Mouse (Mus musculus) heart, postnatal 0 days (tissue): ENCODE measurements around the gene Eif5. TPM values are rescaled to one million over a fixed set of nuclear protein-coding genes. Genes with fewer than 3 reads are reported as not detected.
"Not testable (repeated sequence)": the region's sequence is repeated elsewhere in the genome, so short reads cannot be mapped to it uniquely, and the experiment has no call there.

Experiments
- ATAC-seq: fragments of 200-750 bp; cut with Nextera tagmentation; 2 replicates; pipeline ENCODE4 v1.8.0; 2017; ENCODE audit warnings: low read depth, moderate number of reproducible peaks, moderate library complexity; ENCODE audit not compliant: insufficient read depth
- DNase-seq: peaks from one replicate; pipeline ENCODE4 v3.0.0-alpha.2; 2016; ENCODE audit warnings: low spot score
- H3K27ac ChIP-seq: fragments of 300-500 bp; sonication (generic); 2 replicates; pipeline ENCODE4 v1.5.1; 2014; ENCODE audit warnings: low read depth, mild to moderate bottlenecking
- H3K27me3 ChIP-seq: fragments of 300-500 bp; sonication (generic); 2 replicates; pipeline ENCODE4 v1.6.1; 2014; ENCODE audit warnings: low read length, mixed read lengths; ENCODE audit not compliant: control insufficient read depth, insufficient read depth
- H3K36me3 ChIP-seq: fragments of 300-500 bp; sonication (generic); replicated peaks from 2 replicates; pipeline ENCODE4 v1.6.1; 2014; ENCODE audit warnings: low read length, mixed read lengths; ENCODE audit not compliant: control insufficient read depth, insufficient read depth
- H3K4me1 ChIP-seq: fragments of 300-500 bp; sonication (generic); 2 replicates; pipeline ENCODE4 v1.6.1; 2014; ENCODE audit warnings: antibody characterized with exemption; ENCODE audit not compliant: control insufficient read depth, insufficient read depth
- H3K4me2 ChIP-seq: fragments of 300-500 bp; sonication (generic); 2 replicates; pipeline ENCODE4 v1.6.1; 2014; ENCODE audit warnings: low read depth, mild to moderate bottlenecking, low read length, moderate library complexity
- H3K4me3 ChIP-seq: fragments of 300-500 bp; sonication (generic); 2 replicates; pipeline ENCODE4 v1.5.1; 2014; ENCODE audit warnings: low read depth, low read length
- H3K9ac ChIP-seq: fragments of 300-500 bp; sonication (generic); replicated peaks from 2 replicates; pipeline ENCODE4 v1.6.1; 2014; ENCODE audit warnings: low read depth, low read length, mixed read lengths
- H3K9me3 ChIP-seq: fragments of 300-500 bp; sonication (generic); replicated peaks from 2 replicates; pipeline ENCODE4 v1.6.1; 2016; ENCODE audit warnings: low read length; ENCODE audit not compliant: control insufficient read depth
- CTCF ChIP-seq: IDR thresholded peaks from 2 replicates; pipeline ENCODE4 v1.5.1; 2016; ENCODE audit warnings: antibody characterized with exemption, control low read depth, low read depth
- EP300 ChIP-seq: IDR thresholded peaks from 2 replicates; pipeline ENCODE4 v1.6.1; 2016; ENCODE audit warnings: antibody characterized with exemption, low read depth
- WGBS: fragments of 180-500 bp; shearing (Covaris S2); extraction: QIAGEN DNeasy Blood & Tissue Kit; methylation state at CpG from one replicate; pipeline ENCODE4 v1.1.7; 2014; 5-methylcytosine and 5-hydroxymethylcytosine counted together
- polyA plus RNA-seq: library from polyadenylated mRNA; unstranded; fragments of >200 nt; fragmentation: Nextera tagmentation; extraction: Ambion mirVana; gene quantifications from 2 replicates; pipeline ENCODE4 v1.2.1, GENCODE M21; 2015
- total RNA-seq: library from RNA; depleted of rRNA; stranded (reverse); fragments of >200 nt; gene quantifications from 2 replicates; pipeline ENCODE4 v1.2.3, GENCODE M21; 2014; ENCODE audit warnings: low replicate concordance

Gene Eif5
- total and polyA plus RNA-seq, 2 experiments from 2014 or later = 153 to 361 TPM

- Histone ChIP-seq H3K27me3 (no peaks in the 10 kb centered on the region), H3K36me3 (peaks cover 46% of the 10 kb centered on the region), H3K9me3 (no peaks in the 10 kb centered on the region), H3K4me3 (no peak overlapping the region), H3K27ac (no peak overlapping the region), H3K4me1 (no peaks in the 10 kb centered on the region), H3K4me2 (no peak overlapping the region), H3K9ac (no peak overlapping the region)
- DNase-seq (no peak), ATAC-seq (no peak)
- TF ChIP-seq CTCF = no peak
- 87% methylated on average over 3 of the region's 3 CpGs for WGBS
Measured at GRCm38 (mm10) chr12:111547070-111547469, 9.3 kb downstream of the Eif5 start.

DNA sequence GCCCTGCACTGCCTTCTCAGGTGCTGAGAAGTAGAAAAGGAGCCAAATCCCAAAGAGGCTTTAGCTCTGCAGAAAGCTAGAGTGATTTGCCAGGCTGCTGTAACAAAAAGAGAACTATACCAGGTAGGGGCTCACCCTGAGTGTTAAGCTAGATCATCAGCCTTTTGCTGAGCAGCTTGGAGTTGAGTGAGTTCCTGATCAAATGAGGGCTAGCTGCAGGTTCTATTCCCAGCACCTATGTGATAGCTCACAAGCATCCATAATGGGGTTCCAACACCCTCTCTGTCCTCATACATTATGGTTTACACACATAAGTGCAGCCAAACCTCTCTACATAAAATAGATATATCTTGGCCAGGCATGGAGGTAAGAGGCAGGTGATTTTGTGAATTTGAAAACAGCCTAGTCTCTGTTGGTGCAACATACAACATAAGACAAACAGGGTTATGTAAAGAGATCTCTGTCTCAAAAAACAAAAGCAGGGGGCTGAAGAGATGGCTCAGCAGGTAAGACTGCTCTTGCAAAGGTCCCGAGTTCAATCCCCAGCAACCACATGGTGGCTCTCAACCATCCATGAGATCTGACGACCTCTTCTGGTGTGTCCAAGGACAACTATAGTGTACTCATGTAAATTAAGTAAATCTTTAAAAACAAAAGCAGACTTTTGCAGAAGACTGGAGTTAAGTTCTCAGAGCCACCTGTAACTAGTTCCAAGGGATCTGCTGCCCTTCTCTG lies 10.9 kb downstream of the Eif5 start:
- Histone ChIP-seq H3K36me3 (peaks cover 30% of the 10 kb centered on the region), H3K9ac (no peak overlapping the region), H3K4me3 (no peak overlapping the region), H3K4me2 (no peak overlapping the region), H3K27ac (no peak overlapping the region), H3K27me3 (no peaks in the 10 kb centered on the region), H3K9me3 (no peaks in the 10 kb centered on the region), H3K4me1 (no peaks in the 10 kb centered on the region)
- ATAC-seq = no peak
- TF ChIP-seq CTCF (no peak), EP300 (no peak)
- DNase-seq = no peak
- 48% methylated on average over 2 of the region's 2 CpGs for WGBS

GRCm38 (mm10) chr12:111550679-111551078 lies 12.9 kb downstream of the Eif5 start:
- H3K27ac ChIP-seq = no peak overlapping the region

GRCm38 (mm10) chr12:111552342-111552741 lies 14.5 kb downstream of the Eif5 start:
- H3K4me1 ChIP-seq = no peaks in the 10 kb centered on the region
- ATAC-seq = no peak

More at GRCm38 (mm10) chr12:111550679-111551078, 12.9 kb downstream of the Eif5 start:
- WGBS = 69% methylated on average over 1 of the region's 1 CpGs
- Histone ChIP-seq H3K9me3 (no peaks in the 10 kb centered on the region), H3K4me3 (no peak overlapping the region), H3K4me1 (no peaks in the 10 kb centered on the region), H3K9ac (no peak overlapping the region), H3K36me3 (peaks cover 15% of the 10 kb centered on the region), H3K27me3 (no peaks in the 10 kb centered on the region), H3K4me2 (no peak overlapping the region)
- DNase-seq = no peak
- ATAC-seq = no peak
- TF ChIP-seq CTCF (peak; percentile 29; the same call in 1 of the 2 replicates), EP300 (no peak)

GRCm38 (mm10) chr12:111555357-111555756 lies 17.5 kb downstream of the Eif5 start:
- no peaks in the 10 kb centered on the region for H3K4me1 ChIP-seq
- H3K4me2 ChIP-seq = no peak overlapping the region
- no peak overlapping the region for H3K9ac ChIP-seq
- no peak for TF ChIP-seq CTCF
- H3K27ac ChIP-seq = no peak overlapping the region
- no peaks in the 10 kb centered on the region for H3K27me3 ChIP-seq
- DNase-seq = no peak
- 68% methylated on average over 4 of the region's 4 CpGs for WGBS
- H3K36me3 ChIP-seq = no peaks in the 10 kb centered on the region
- no peaks in the 10 kb centered on the region for H3K9me3 ChIP-seq
- ATAC-seq = no peak
- no peak overlapping the region for H3K4me3 ChIP-seq

More at GRCm38 (mm10) chr12:111552342-111552741, 14.5 kb downstream of the Eif5 start:
- Histone ChIP-seq H3K27ac (no peak overlapping the region), H3K4me2 (no peak overlapping the region), H3K36me3 (peaks cover 4% of the 10 kb centered on the region; the same call in 1 of the 2 replicates), H3K9ac (no peak overlapping the region), H3K4me3 (no peak overlapping the region), H3K9me3 (no peaks in the 10 kb centered on the region), H3K27me3 (no peaks in the 10 kb centered on the region)
- TF ChIP-seq CTCF = no peak
- no peak for DNase-seq
- WGBS = 67% methylated on average over 8 of the region's 8 CpGs

DNA sequence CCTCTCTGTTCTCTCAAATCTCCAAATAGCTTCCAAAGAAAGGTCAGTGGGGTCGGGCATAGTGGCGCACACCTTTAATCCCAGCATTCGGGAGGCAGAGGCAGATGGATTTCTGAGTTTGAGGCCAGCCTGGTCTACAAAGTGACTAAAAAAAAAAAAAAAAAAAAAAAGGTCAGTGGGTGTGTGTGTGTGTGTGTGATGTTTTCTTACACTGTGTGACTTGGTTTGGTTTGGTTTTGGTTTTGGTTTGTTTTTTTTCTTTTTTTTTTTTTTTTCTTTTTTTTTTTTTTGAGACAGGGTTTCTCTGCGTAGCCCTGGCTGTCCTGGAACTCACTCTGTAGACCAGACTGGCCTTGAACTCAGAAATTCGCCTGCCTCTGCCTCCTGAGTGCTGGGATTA lies 18.1 kb downstream of the Eif5 start:
- ATAC-seq, H3K27ac ChIP-seq, H3K36me3 ChIP-seq, DNase-seq, H3K4me1 ChIP-seq, H3K9me3 ChIP-seq, H3K9ac ChIP-seq, H3K4me3 ChIP-seq, H3K27me3 ChIP-seq, H3K4me2 ChIP-seq: not testable (repeated sequence)
- WGBS = 74% methylated on average over 5 of the region's 5 CpGs
